Mouse (Mus musculus) adrenal gland, postnatal 0 days (tissue): ENCODE measurements around the gene Man2c1. TPM values are rescaled to one million over a fixed set of nuclear protein-coding genes. Genes with fewer than 3 reads are reported as not detected.

Source experiments
- polyA plus RNA-seq: library from polyadenylated mRNA; unstranded; fragments of >200 nt; fragmentation: Nextera tagmentation; extraction: Ambion mirVana; gene quantifications from 2 replicates; pipeline ENCODE4 v1.2.1, GENCODE M21; 2015

Man2c1 gene
- 43.0 and 62.1 TPM in 2 replicates for polyA plus RNA-seq

GRCm38 (mm10) chr9:57130577-57131433 is at the start of gene Man2c1:
Gene Man2c1, plus strand, starts transcription at chr9:57130690.

GRCm38 (mm10) chr9:57148144-57148878 is 17.8 kb downstream of the Man2c1 start, which contains the start of gene Neil1:
Gene Neil1, minus strand, starts transcription at chr9:57148305.

GRCm38 (mm10) chr9:57158013-57158470 is 27.6 kb downstream of the Man2c1 start, which contains the start of gene Commd4:
Gene Commd4, minus strand, starts transcription at chr9:57158331.

Other genes starting within 250 kb of the Man2c1 start
- gene Snx33, start 202.3 kb upstream of the Man2c1 start, polyA plus RNA-seq: 5.7 and 8.7 TPM in 2 replicates
- 112 and 123 TPM in 2 replicates for gene Imp3, start 193.2 kb upstream of the Man2c1 start, polyA plus RNA-seq
- 16.9 and 20.7 TPM in 2 replicates for gene Snupn, start 179.8 kb upstream of the Man2c1 start, polyA plus RNA-seq
- 23.3 and 28.3 TPM in 2 replicates for gene Ptpn9, start 135.8 kb upstream of the Man2c1 start, polyA plus RNA-seq
- 10.4 and 14.0 TPM in 2 replicates for gene Sin3a, start 58.6 kb upstream of the Man2c1 start, polyA plus RNA-seq
- gene Neil1, start 17.6 kb downstream of the Man2c1 start, polyA plus RNA-seq: 5.8 and 10.1 TPM in 2 replicates
- gene Commd4, start 27.6 kb downstream of the Man2c1 start, polyA plus RNA-seq: 127 and 149 TPM in 2 replicates
- gene Trcg1, start 105.9 kb downstream of the Man2c1 start, polyA plus RNA-seq: not detected in 2 replicates
- 14.2 and 33.5 TPM in 2 replicates for gene 1700017B05Rik, start 131.9 kb downstream of the Man2c1 start, polyA plus RNA-seq